Mouse (Mus musculus) MEL (cell line): ENCODE data around the gene Vdr. TPM values are rescaled to one million over a fixed set of nuclear protein-coding genes. Genes with fewer than 3 reads are reported as not detected.
A peak's percentile ranks its signal among the peaks of the same experiment; 100 is the strongest.

Source experiments
- DNase-seq: peaks from one replicate; pipeline ENCODE4 v3.0.0; 2011; ENCODE audit warnings: low read depth, low spot score
- H3K27ac ChIP-seq: 2 replicates; pipeline ENCODE4 v1.5.1; 2012; ENCODE audit warnings: low read depth, mild to moderate bottlenecking, control low read depth, low read length, moderate library complexity; ENCODE audit not compliant: control insufficient read depth
- H3K27me3 ChIP-seq, 2 experiments: fragments of 150-350 bp in 1 of 2; sonication (generic) in 1 of 2; 2 replicates each; pipeline ENCODE4 v1.6.1; 2012; ENCODE audit warnings: low read length in 2 of 2, mild to moderate bottlenecking in 2 of 2, improper control_type of control experiment in 1 of 2, moderate library complexity in 1 of 2; ENCODE audit not compliant: insufficient read depth in 2 of 2, control insufficient read depth in 1 of 2
- H3K36me3 ChIP-seq, 2 experiments: 2 replicates each; pipeline ENCODE4 v1.6.1; 2012 to 2014; ENCODE audit warnings: low read length in 2 of 2, improper control_type of control experiment in 1 of 2, inconsistent platforms in 1 of 2, mild to moderate bottlenecking in 1 of 2; ENCODE audit not compliant: insufficient read depth in 2 of 2, control insufficient read depth in 1 of 2
- H3K4me1 ChIP-seq, 2 experiments: fragments of 150-350 bp in 1 of 2; sonication (generic) in 1 of 2; 2 replicates each; pipeline ENCODE4 v1.6.1; 2012; ENCODE audit warnings: low read length in 2 of 2, improper control_type of control experiment in 1 of 2, mild to moderate bottlenecking in 1 of 2; ENCODE audit not compliant: insufficient read depth in 2 of 2, control insufficient read depth in 1 of 2
- H3K4me3 ChIP-seq, 2 experiments: fragments of 150-350 bp in 1 of 2; sonication (generic) in 1 of 2; 2 replicates each; pipeline ENCODE4 v1.5.1; 2012; ENCODE audit warnings: low read depth in 2 of 2, low read length in 2 of 2, mild to moderate bottlenecking in 2 of 2, moderate library complexity in 2 of 2, control low read depth in 1 of 2, improper control_type of control experiment in 1 of 2; ENCODE audit not compliant: control insufficient read depth in 1 of 2, insufficient read depth in 1 of 2
- H3K79me2 ChIP-seq: 2 replicates; pipeline ENCODE4 v1.6.1; 2012; ENCODE audit warnings: mild to moderate bottlenecking, low read length, moderate library complexity; ENCODE audit not compliant: control insufficient read depth, poor library complexity, insufficient read depth
- H3K9ac ChIP-seq: 2 replicates; pipeline ENCODE4 v1.6.1; 2012; ENCODE audit warnings: low read depth, mild to moderate bottlenecking, control low read depth, low read length, moderate library complexity; ENCODE audit not compliant: control insufficient read depth, poor library complexity, severe bottlenecking
- H3K9me3 ChIP-seq: fragments of 150-350 bp; sonication (generic); replicated peaks from 2 replicates; pipeline ENCODE4 v1.6.1; 2012; ENCODE audit warnings: mild to moderate bottlenecking, low read length, improper control_type of control experiment, moderate library complexity; ENCODE audit not compliant: insufficient read depth
- CTCF ChIP-seq, 3 experiments: IDR thresholded peaks in 2 of 3; conservative IDR thresholded peaks in 1 of 3; 2 replicates each; pipeline ENCODE4 v1.5.1; 2011 to 2012; ENCODE audit warnings: low read length in 3 of 3, low read depth in 2 of 3, mild to moderate bottlenecking in 2 of 3, improper control_type of control experiment in 1 of 3, inconsistent platforms in 1 of 3, mixed read lengths in 1 of 3, moderate library complexity in 1 of 3; ENCODE audit not compliant: control insufficient read depth in 1 of 3, insufficient read depth in 1 of 3, poor library complexity in 1 of 3, severe bottlenecking in 1 of 3
- GABPA ChIP-seq: IDR thresholded peaks from 2 replicates; pipeline ENCODE4 v1.6.1; 2012; ENCODE audit warnings: low read depth, mild to moderate bottlenecking, inconsistent platforms, low read length, improper control_type of control experiment, moderate library complexity
- MAFK ChIP-seq: IDR thresholded peaks from 2 replicates; pipeline ENCODE4 v1.6.1; 2011; ENCODE audit warnings: low read depth, mild to moderate bottlenecking, low read length, improper control_type of control experiment, borderline replicate concordance
- NELFE ChIP-seq: IDR thresholded peaks from 2 replicates; pipeline ENCODE4 v1.6.1; 2011; ENCODE audit warnings: low read depth, low read length, improper control_type of control experiment
- NRF1 ChIP-seq: IDR thresholded peaks from 2 replicates; pipeline ENCODE4 v1.6.1; 2014; ENCODE audit warnings: low read depth, mild to moderate bottlenecking, inconsistent platforms, low read length, improper control_type of control experiment, moderate library complexity; ENCODE audit not compliant: poor library complexity, insufficient read depth, severe bottlenecking
- POLR2A ChIP-seq, 2 experiments: IDR thresholded peaks; 2 replicates each; pipeline ENCODE4 v1.6.1; 2011 to 2012; ENCODE audit warnings: low read length in 2 of 2, mild to moderate bottlenecking in 2 of 2, control low read depth in 1 of 2, improper control_type of control experiment in 1 of 2, low read depth in 1 of 2, moderate library complexity in 1 of 2; ENCODE audit not compliant: control insufficient read depth in 1 of 2, insufficient read depth in 1 of 2, poor library complexity in 1 of 2
- RCOR1 ChIP-seq: IDR thresholded peaks from 2 replicates; pipeline ENCODE4 v1.6.1; 2012; ENCODE audit warnings: low read depth, mild to moderate bottlenecking, inconsistent platforms, low read length, improper control_type of control experiment
- TAL1 ChIP-seq: IDR thresholded peaks from 2 replicates; pipeline ENCODE4 v1.6.1; 2012; ENCODE audit warnings: mild to moderate bottlenecking, inconsistent platforms, low read length, moderate library complexity, mixed read lengths
- ZMIZ1 ChIP-seq: IDR thresholded peaks from 2 replicates; pipeline ENCODE4 v1.6.1; 2012; ENCODE audit warnings: low read depth, mild to moderate bottlenecking, inconsistent platforms, low read length, improper control_type of control experiment, moderate library complexity
- ZNF384 ChIP-seq: IDR thresholded peaks from 2 replicates; pipeline ENCODE4 v1.6.1; 2012; ENCODE audit warnings: low read depth, mild to moderate bottlenecking, inconsistent platforms, low read length, improper control_type of control experiment
- polyA plus RNA-seq, 2 experiments: library from polyadenylated mRNA; stranded (reverse) in 1 of 2; unstranded in 1 of 2; fragments of >175 nt in 1 of 2; fragments of >200 nt in 1 of 2; gene quantifications; 2 replicates each; pipeline versions ENCODE4 v1.2.1 to v1.2.4; 2012; ENCODE audit warnings: low replicate concordance in 2 of 2, low read depth in 1 of 2; ENCODE audit not compliant: insufficient read length in 2 of 2, insufficient read depth in 1 of 2, missing spikeins in 1 of 2
- total RNA-seq: library from RNA; depleted of rRNA; stranded (reverse); fragments of 300-350 nt; gene quantifications from 2 replicates; pipeline ENCODE4 v1.2.3, GENCODE M21; 2012

Gene Vdr
- total and polyA plus RNA-seq, 3 experiments = 0.54 to 1.9 TPM; not detected in 1

- Histone ChIP-seq H3K27ac (no peak overlapping the region), H3K79me2 (peaks cover 43% of the 10 kb centered on the region), H3K36me3 (peaks cover 1 to 17% of the 10 kb centered on the region in 2 experiments; a peak in 3 of 4 replicates), H3K9ac (no peak overlapping the region), H3K9me3 (no peaks in the 10 kb centered on the region), H3K27me3 (no peaks in the 10 kb centered on the region), H3K4me1 (peaks cover 12 to 29% of the 10 kb centered on the region in 2 experiments), H3K4me3 (no peak overlapping the region)
- TF ChIP-seq POLR2A (IDR thresholded peaks at IDR 0.05; ENCODE audit: control insufficient read depth in 1 of 2, insufficient read depth in 1 of 2, low read depth in 1 of 2, low read length in 2 of 2, poor library complexity in 1 of 2) (peak in 1 of 2 experiments; percentile 25; a peak in 1 of 4 replicates), RCOR1 (no peak), ZMIZ1 (no peak), CTCF (IDR thresholded peaks at IDR 0.05 in 2 of 3, conservative IDR thresholded peaks at IDR 0.05 in 1 of 3; ENCODE audit: control insufficient read depth in 1 of 3, insufficient read depth in 1 of 3, low read depth in 2 of 3, low read length in 3 of 3, poor library complexity in 1 of 3, severe bottlenecking in 1 of 3) (peak in 1 of 3 experiments; percentile 26; a peak in 1 of 6 replicates), GABPA (no peak), NRF1 (no peak), MAFK (no peak)
- TF ChIP-seq, all 39 proteins: peak for 2
- DNase-seq = no peak
Measured at GRCm38 (mm10) chr15:97852291-97852690, 58.1 kb downstream of the Vdr start.

GRCm38 (mm10) chr15:97851011-97851410 lies 59.4 kb downstream of the Vdr start:
- TF ChIP-seq CTCF (IDR thresholded peaks at IDR 0.05 in 2 of 3, conservative IDR thresholded peaks at IDR 0.05 in 1 of 3; ENCODE audit: control insufficient read depth in 1 of 3, insufficient read depth in 1 of 3, low read depth in 2 of 3, low read length in 3 of 3, poor library complexity in 1 of 3, severe bottlenecking in 1 of 3) = no peak
- peak; percentile 72 for TF ChIP-seq TAL1
- H3K27ac ChIP-seq = peak overlapping the region; percentile 90
- H3K36me3 ChIP-seq = peaks cover 1 to 29% of the 10 kb centered on the region in 2 experiments; a peak in 3 of 4 replicates
- H3K4me3 ChIP-seq = peak overlapping the region; percentile 4 to 19; a peak in 2 of 4 replicates
- no peaks in the 10 kb centered on the region for H3K27me3 ChIP-seq
- DNase-seq = peak; percentile 92
- peak overlapping the region; percentile 45 for H3K9ac ChIP-seq
- H3K79me2 ChIP-seq = peaks cover 48% of the 10 kb centered on the region
- H3K4me1 ChIP-seq = peaks cover 12 to 41% of the 10 kb centered on the region in 2 experiments
- H3K9me3 ChIP-seq = no peaks in the 10 kb centered on the region

- peak; percentile 86 for DNase-seq
- no peaks in the 10 kb centered on the region for H3K27me3 ChIP-seq
- peak overlapping the region; percentile 90 for H3K27ac ChIP-seq
- H3K9ac ChIP-seq = peak overlapping the region; percentile 44
- H3K4me3 ChIP-seq = peak overlapping the region; percentile 4 to 10; a peak in 2 of 4 replicates
- H3K79me2 ChIP-seq = peaks cover 48% of the 10 kb centered on the region
- H3K36me3 ChIP-seq = peaks cover 1 to 35% of the 10 kb centered on the region in 2 experiments; a peak in 3 of 4 replicates
- peaks cover 14 to 46% of the 10 kb centered on the region in 2 experiments for H3K4me1 ChIP-seq
- TF ChIP-seq ZNF384 (no peak), NELFE (no peak), CTCF (IDR thresholded peaks at IDR 0.05 in 2 of 3, conservative IDR thresholded peaks at IDR 0.05 in 1 of 3; ENCODE audit: control insufficient read depth in 1 of 3, insufficient read depth in 1 of 3, low read depth in 2 of 3, low read length in 3 of 3, poor library complexity in 1 of 3, severe bottlenecking in 1 of 3) (peak in 2 of 3 experiments; percentile 75 to 88; a peak in 4 of 6 replicates)
- no peaks in the 10 kb centered on the region for H3K9me3 ChIP-seq
Measured at GRCm38 (mm10) chr15:97850441-97850840, 60.0 kb downstream of the Vdr start.
